Mouse (Mus musculus): ENCODE results near the gene Wdr46.
"Not testable (repeated sequence)": the region's sequence is repeated elsewhere in the genome, so short reads cannot be mapped to it uniquely, and the experiment has no call there.

DNA sequence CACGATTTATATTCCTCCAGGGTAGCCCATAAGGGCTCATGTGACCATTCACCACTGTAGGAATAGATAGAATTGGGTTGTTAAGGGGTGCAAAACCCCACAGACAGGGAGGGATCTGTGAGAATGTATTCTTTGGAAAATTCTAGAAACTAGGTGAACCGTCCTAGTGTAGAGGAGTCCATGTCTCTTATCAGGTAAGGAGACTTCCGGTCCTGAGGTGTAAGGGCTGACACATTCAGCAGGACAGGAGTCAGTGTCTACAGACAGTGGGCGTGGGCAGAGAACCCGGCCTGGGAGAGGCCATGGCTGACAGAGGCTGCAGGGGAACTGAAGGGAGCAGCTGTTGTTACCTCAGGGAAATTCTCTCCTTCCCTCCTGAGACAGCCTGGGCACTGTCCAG is 58.2 kb downstream of the Wdr46 start:
- TF ChIP-seq CTCF (IDR thresholded peaks at IDR 0.05); POLR2A (IDR thresholded peaks at IDR 0.05; ENCODE audit: insufficient read depth, low read depth, low read length): not testable (repeated sequence)

Measured in heart, adult 2 months (tissue).